Mouse (Mus musculus): ENCODE results near the gene Pdcd1. TPM values are rescaled to one million over a fixed set of nuclear protein-coding genes. Genes with fewer than 3 reads are reported as not detected.
A peak's percentile ranks its signal among the peaks of the same experiment; 100 is the strongest.
"Not testable (repeated sequence)": the region's sequence is repeated elsewhere in the genome, so short reads cannot be mapped to it uniquely, and the experiment has no call there.

Gene Pdcd1
- polyA plus RNA-seq (2015; fragmentation: Nextera tagmentation; extraction: Ambion mirVana), result 0.57 and 0.72 TPM in 2 replicates

DNA sequence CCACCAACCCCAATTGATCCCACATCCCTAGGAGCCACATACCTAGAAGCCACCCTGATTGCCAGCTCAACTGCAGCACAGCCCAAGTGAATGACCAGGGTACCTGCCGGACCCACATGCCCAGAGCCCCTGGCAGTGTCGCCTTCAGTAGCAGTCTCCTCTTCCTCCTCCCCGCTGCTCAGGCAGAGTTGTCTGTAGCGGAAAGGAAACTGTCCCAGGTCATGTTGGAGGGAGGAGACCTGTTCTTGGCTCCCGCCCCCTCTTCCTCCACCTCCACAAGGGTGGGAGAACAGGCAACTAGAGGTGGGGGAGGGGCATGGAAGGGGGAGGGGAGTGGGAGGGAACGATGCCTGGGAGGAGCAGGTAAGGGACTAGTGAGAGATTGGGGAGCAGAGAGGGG lies at the start of gene Pdcd1:
Gene Pdcd1, minus strand, starts transcription at position 181 of the 400 bp plus-strand sequence.
- no peak within 1 kb of the TSS for H3K27ac ChIP-seq
- no peaks in the 10 kb centered on the region for H3K27me3 ChIP-seq (replicated peaks)
- H3K36me3 ChIP-seq, result no peaks in the 10 kb centered on the region
- no peak within 1 kb of the TSS for H3K9ac ChIP-seq
- ATAC-seq, result no peak
- no peaks in the 10 kb centered on the region for H3K9me3 ChIP-seq
- WGBS, result 47% methylated on average over 6 of the region's 6 CpGs
- no peaks in the 10 kb centered on the region for H3K4me1 ChIP-seq (replicated peaks)
- no peak within 1 kb of the TSS for H3K4me3 ChIP-seq (replicated peaks)
- no peak within 1 kb of the TSS for H3K4me2 ChIP-seq (replicated peaks)

DNA sequence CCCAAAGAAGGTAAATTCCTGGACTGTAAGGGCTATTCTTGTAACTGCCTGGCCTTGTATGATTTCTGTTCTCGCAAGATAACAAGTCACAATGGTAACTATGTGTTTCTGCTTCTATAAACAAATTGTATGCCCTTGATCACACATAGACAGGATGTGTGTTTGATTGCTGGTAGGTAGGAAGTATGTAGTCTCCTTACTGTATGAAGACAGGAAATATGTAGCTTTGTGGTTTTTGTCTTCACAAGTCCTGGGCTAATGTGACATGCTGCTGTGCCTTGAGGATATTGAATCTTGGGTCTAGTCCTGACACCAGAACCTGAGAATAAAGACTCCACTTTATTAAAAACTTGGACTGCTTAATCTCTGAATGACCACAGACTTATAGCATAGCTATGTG lies 39.4 kb upstream of the Pdcd1 start:
- H3K4me3 ChIP-seq (replicated peaks), result no peak overlapping the region
- no peaks in the 10 kb centered on the region for H3K4me1 ChIP-seq (replicated peaks)
- H3K9ac ChIP-seq, result no peak overlapping the region
- ATAC-seq, result no peak
- H3K4me2 ChIP-seq (replicated peaks), result no peak overlapping the region
- WGBS, result 68% methylated on average over 1 of the region's 1 CpGs
- H3K36me3 ChIP-seq, result no peaks in the 10 kb centered on the region
- no peaks in the 10 kb centered on the region for H3K27me3 ChIP-seq (replicated peaks)
- no peaks in the 10 kb centered on the region for H3K9me3 ChIP-seq
- H3K27ac ChIP-seq, result no peak overlapping the region

DNA sequence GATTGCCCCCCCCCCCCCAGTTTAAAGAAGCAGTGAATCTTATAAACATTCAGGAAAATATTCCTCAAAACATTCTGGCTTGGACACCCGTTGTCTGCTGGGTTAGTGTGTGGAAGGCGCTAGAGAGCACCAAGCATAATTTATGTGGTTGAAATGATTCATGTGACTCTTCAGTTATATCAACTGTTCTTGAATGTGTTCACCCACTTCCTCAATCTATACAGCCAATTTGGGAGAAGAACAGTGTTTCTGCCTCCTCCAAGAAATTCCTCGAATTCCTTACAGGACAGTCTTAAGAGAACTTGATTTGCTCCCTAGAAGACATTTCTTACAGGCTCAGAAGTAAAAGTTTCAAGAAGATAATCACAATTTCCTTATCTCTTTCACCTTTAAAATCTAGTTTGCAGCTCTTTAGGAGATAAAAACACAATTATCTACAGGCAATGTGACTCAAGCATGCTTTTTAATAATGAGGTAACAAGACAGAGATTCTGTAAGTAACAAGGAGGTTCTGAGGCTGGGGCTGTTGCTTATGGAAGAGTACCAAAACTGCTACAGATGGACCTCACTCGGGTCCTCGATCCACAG lies 34.1 kb upstream of the Pdcd1 start:
- no peak for ATAC-seq
- Histone ChIP-seq H3K27ac (no peak overlapping the region), H3K4me1 (replicated peaks) (no peaks in the 10 kb centered on the region), H3K36me3 (no peaks in the 10 kb centered on the region), H3K27me3 (replicated peaks) (no peaks in the 10 kb centered on the region), H3K4me2 (replicated peaks) (no peak overlapping the region), H3K4me3 (replicated peaks) (no peak overlapping the region), H3K9ac (no peak overlapping the region), H3K9me3 (no peaks in the 10 kb centered on the region)
- WGBS, result 74% methylated on average over 5 of the region's 5 CpGs

DNA sequence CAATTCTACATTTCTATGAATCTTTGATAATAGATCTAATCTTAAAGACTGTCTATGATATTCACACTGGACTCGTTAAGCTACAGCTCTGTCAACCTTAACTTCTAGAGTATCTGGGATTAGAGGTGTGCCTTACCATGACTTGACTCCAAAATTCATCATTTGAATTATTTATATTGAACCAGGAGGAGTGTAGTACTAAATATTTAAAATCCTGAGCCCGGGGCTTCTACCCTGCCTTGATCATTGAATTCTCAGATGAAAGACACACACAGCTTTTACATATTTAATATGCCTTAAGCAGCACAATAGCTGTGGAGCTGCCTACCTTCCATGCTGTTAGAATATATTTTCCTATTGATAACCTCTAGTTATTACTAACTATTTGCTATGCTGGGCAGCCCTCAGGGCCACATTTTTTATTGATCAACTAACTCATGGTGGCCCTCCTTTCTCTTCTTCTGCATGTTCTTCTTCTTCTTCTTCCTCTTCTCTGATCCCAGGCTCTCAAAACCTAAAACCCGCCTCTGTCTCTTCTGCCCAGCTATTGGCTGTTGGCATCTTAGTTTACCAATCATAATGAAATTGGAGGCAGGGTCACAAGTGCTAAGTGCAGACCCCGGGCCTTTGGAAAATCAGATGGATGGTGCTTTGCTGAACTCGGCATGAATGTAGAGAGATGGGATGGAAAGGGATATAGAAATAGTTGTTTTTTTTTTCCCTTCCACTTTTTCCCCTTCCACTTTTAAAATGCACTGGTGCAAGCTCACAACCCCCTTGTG lies 33.2 kb upstream of the Pdcd1 start:
- no peak for ATAC-seq
- Histone ChIP-seq H3K4me3 (replicated peaks) (no peak overlapping the region), H3K27ac (no peak overlapping the region), H3K27me3 (replicated peaks) (no peaks in the 10 kb centered on the region), H3K4me2 (replicated peaks) (no peak overlapping the region), H3K9me3 (no peaks in the 10 kb centered on the region), H3K9ac (no peak overlapping the region), H3K4me1 (replicated peaks) (no peaks in the 10 kb centered on the region), H3K36me3 (no peaks in the 10 kb centered on the region)
- 81% methylated on average over 5 of the region's 5 CpGs for WGBS

DNA sequence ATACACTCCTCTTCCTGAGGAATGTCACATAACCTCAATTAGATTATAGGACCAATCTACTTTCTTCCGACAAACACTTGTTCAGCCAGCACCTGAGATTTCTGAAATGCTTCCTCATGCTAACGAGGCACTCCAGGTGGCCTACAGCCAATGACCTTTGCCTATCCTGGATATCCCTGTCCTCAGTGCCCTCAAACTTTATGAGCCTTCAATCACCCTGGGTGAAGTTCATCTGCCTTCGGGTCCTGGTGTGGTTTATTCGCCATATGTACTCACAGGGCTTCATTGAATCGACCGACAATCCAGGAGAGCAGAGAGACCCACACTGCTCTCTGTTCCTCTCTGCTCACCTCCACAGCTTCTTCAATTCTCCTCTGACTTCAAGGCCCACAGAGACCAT lies 29.4 kb upstream of the Pdcd1 start:
- Histone ChIP-seq H3K4me1 (replicated peaks) (no peaks in the 10 kb centered on the region), H3K9ac (no peak overlapping the region), H3K9me3 (no peaks in the 10 kb centered on the region), H3K4me3 (replicated peaks) (no peak overlapping the region), H3K27me3 (replicated peaks) (no peaks in the 10 kb centered on the region), H3K36me3 (no peaks in the 10 kb centered on the region), H3K27ac (no peak overlapping the region), H3K4me2 (replicated peaks) (no peak overlapping the region)
- ATAC-seq, result peak; percentile 54; the same call in 1 of the 2 replicates
- WGBS, result 71% methylated on average over 6 of the region's 6 CpGs

DNA sequence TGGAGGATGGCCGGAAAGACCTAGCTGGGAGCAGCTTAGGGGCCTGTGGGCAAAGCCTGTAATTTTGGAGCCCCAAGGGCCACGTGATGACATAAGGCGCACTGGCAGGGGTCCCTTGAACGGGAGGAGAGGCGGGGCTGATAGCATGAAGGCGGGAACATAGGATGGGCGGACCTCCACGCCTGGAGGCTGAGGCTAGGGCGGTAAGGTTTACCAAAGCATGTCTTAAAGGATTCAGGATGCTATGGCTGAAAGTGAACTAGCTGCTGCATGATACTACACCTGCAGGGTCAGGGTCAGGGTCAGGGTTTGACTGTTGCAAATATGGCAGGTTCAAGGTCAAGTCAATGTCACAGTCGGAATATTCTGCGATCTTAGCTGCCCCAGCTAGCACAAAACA lies 28.8 kb upstream of the Pdcd1 start:
- H3K27me3 ChIP-seq (replicated peaks), result no peaks in the 10 kb centered on the region
- H3K4me1 ChIP-seq (replicated peaks), result no peaks in the 10 kb centered on the region
- no peak overlapping the region for H3K4me3 ChIP-seq (replicated peaks)
- H3K4me2 ChIP-seq (replicated peaks), result peak overlapping the region; percentile 37
- ATAC-seq, result 0 out of 2 replicates have a peak, but pooled peaks have one; percentile 18
- H3K27ac ChIP-seq, result no peak overlapping the region
- 59% methylated on average over 11 of the region's 11 CpGs for WGBS
- H3K36me3 ChIP-seq, result no peaks in the 10 kb centered on the region
- no peaks in the 10 kb centered on the region for H3K9me3 ChIP-seq
- H3K9ac ChIP-seq, result no peak overlapping the region

DNA sequence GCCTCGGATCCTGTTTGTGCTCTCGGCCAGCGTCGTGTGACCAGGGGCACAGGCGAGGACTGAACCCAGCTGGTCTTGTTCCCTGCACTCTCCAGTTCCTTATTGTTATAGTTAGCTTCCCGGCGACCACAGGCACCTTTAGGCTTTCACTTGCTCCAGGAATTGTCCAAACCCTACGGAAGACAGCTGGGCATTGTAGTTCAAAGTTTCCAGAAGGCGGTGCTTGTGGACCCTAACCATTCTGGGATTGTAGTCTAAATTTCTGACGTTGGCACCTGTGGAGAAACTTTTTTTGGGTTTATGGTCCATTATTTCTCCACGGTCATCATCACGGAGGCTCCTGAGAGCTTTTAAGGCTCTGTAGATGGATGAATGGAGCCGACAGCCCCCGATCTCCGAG lies 28.4 kb upstream of the Pdcd1 start:
- Histone ChIP-seq H3K36me3 (no peaks in the 10 kb centered on the region), H3K9me3 (no peaks in the 10 kb centered on the region), H3K27ac (no peak overlapping the region), H3K9ac (no peak overlapping the region), H3K27me3 (replicated peaks) (no peaks in the 10 kb centered on the region), H3K4me3 (replicated peaks) (no peak overlapping the region), H3K4me1 (replicated peaks) (no peaks in the 10 kb centered on the region), H3K4me2 (replicated peaks) (peak overlapping the region; percentile 37)
- 42% methylated on average over 15 of the region's 15 CpGs for WGBS
- ATAC-seq, result no peak

DNA sequence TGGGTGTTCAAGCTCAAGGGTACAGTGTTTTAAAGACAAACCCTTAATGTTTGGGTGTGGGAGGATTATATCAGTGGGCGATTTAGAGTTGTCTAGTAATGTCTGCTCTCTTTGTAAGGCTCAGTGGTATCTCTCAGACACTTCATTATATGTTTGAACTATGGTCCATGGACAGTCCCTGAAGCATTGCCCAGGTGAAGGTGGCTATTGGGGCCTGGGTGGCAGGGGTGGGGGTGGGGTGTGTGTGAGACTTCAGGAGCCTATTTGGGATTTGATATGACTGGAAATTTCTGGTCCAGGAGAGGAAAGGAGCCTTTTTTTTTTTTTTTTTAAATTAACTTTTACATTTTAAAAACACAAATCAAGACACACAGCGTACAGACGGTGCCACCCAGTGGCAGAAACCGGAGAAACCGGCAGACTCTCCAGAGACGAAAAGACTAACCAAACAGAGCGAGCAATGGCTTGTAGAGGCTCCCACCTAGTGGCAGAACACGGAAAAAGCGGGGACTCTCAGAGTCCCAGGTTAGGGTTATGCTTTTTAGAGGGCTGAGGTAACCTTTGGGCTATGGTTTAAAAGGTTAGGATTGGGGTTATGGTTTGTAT lies 26.6 kb upstream of the Pdcd1 start:
- no peaks in the 10 kb centered on the region for H3K9me3 ChIP-seq
- no peak overlapping the region for H3K27ac ChIP-seq
- H3K36me3 ChIP-seq, result no peaks in the 10 kb centered on the region
- 2% methylated on average over 9 of the region's 9 CpGs for WGBS
- H3K9ac ChIP-seq, result no peak overlapping the region
- ATAC-seq, result peak; percentile 90
- H3K4me3 ChIP-seq (replicated peaks), result no peak overlapping the region
- no peaks in the 10 kb centered on the region for H3K27me3 ChIP-seq (replicated peaks)
- no peak overlapping the region for H3K4me2 ChIP-seq (replicated peaks)
- no peaks in the 10 kb centered on the region for H3K4me1 ChIP-seq (replicated peaks)

DNA sequence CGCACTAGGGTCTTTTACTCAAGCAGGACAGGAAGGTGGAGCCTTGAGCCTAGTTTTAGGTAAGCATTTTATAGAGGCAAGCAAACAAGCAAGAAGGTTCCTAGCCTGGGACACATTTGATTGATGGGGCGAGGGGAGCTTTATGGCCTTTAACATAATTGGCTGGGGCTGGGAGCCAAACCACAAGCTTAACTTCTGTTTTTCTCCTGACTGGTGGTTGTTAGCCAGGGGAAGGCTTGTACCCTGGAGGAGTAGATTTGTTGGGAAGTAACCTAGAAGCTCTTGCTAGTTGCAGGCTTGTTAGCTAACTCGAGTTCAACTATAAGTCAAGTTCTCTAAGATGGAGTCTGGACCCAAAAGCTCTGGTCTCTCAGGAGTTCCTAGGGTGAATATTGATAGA lies 26.0 kb upstream of the Pdcd1 start:
- H3K9me3 ChIP-seq, result no peaks in the 10 kb centered on the region
- no peak overlapping the region for H3K4me3 ChIP-seq (replicated peaks)
- no peaks in the 10 kb centered on the region for H3K36me3 ChIP-seq
- no peak overlapping the region for H3K4me2 ChIP-seq (replicated peaks)
- no peak for ATAC-seq
- no peak overlapping the region for H3K9ac ChIP-seq
- H3K27ac ChIP-seq, result no peak overlapping the region
- WGBS, result 50% methylated on average over 3 of the region's 3 CpGs
- H3K27me3 ChIP-seq (replicated peaks), result no peaks in the 10 kb centered on the region
- no peaks in the 10 kb centered on the region for H3K4me1 ChIP-seq (replicated peaks)

DNA sequence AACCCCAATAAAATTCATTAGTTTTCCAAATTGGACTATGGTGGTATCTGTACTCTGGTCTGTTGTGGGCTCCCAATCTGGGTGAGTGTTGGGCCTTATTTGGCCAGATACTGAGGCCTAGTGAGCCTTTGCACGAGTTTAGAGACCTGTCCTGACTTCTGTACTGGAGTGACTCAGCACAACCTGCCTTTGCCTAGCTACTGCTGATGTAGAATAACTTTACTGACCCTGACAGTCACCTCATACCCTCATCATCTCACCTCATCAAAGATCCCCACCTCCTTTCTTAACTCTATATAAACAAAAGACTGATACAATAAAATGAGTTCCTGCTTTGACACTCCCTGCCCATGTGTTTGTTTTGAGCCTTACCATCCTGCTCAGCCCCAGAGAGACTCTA lies 24.3 kb upstream of the Pdcd1 start:
- WGBS, result 12% methylated on average over 1 of the region's 1 CpGs
- Histone ChIP-seq H3K9ac (no peak overlapping the region), H3K4me3 (replicated peaks) (no peak overlapping the region)

DNA sequence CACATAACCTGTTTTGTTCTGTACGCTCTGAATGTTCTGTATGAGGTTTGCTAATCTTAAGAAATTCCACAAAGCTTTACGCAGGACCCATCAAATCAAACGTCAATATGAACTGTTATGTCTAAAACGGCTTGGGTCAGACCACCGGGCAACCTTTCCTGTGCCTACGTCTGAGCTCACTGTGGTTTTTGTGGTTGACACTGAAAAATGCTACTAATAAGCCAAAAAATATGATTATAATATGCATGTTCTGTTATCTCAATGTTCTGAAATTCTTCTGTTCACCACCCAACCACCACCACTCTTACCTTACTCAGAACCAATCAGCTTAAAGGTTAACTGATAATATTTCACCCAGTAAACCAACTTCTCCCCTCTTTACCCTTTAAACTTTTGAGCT lies 22.4 kb upstream of the Pdcd1 start:
- H3K27me3 ChIP-seq (replicated peaks), result no peaks in the 10 kb centered on the region
- no peaks in the 10 kb centered on the region for H3K36me3 ChIP-seq
- no peak for ATAC-seq
- WGBS, result 90% methylated on average over 6 of the region's 6 CpGs
- no peaks in the 10 kb centered on the region for H3K4me1 ChIP-seq (replicated peaks)
- H3K4me3 ChIP-seq (replicated peaks), result no peak overlapping the region
- no peak overlapping the region for H3K4me2 ChIP-seq (replicated peaks)
- H3K27ac ChIP-seq, result no peak overlapping the region
- H3K9me3 ChIP-seq, result no peaks in the 10 kb centered on the region
- H3K9ac ChIP-seq, result no peak overlapping the region

More for the DNA sequence above, 24.3 kb upstream of the Pdcd1 start:
- no peak for ATAC-seq
- Histone ChIP-seq H3K9me3 (no peaks in the 10 kb centered on the region), H3K27ac (no peak overlapping the region), H3K36me3 (no peaks in the 10 kb centered on the region), H3K4me2 (replicated peaks) (no peak overlapping the region), H3K4me1 (replicated peaks) (no peaks in the 10 kb centered on the region), H3K27me3 (replicated peaks) (no peaks in the 10 kb centered on the region)

DNA sequence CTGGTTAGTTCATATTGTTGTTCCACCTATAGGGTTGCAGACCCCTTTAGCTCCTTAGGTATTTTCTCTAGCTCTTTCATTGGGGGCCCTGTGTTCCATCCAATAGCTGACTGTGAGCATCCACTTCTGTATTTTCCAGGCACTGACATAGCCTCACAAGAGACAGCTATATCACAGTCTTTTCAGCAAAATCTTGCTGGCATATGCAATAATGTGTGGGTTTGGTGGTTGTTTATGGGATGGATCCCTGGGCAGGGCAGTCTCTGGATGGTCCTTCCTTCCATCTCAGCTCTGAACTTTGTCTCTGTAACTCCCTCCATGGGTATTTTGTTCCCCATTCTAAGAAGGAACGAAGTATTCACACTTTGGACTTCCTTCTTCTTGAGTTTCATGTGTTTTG lies 5.9 kb upstream of the Pdcd1 start:
- H3K9me3 ChIP-seq; H3K4me3 ChIP-seq (replicated peaks): not testable (repeated sequence)
- whole genome bisulfite sequencing, result 72% methylated on average over 1 of the region's 1 CpGs

More for the DNA sequence above, 5.9 kb upstream of the Pdcd1 start:
- not testable (repeated sequence) for H3K27ac ChIP-seq; H3K4me2 ChIP-seq (replicated peaks); H3K9ac ChIP-seq; ATAC-seq; H3K36me3 ChIP-seq; H3K27me3 ChIP-seq (replicated peaks); H3K4me1 ChIP-seq (replicated peaks)

Measured in intestine, embryonic 15.5 days (tissue).